Mouse (Mus musculus): ENCODE results near the gene Crb1. TPM values are rescaled to one million over a fixed set of nuclear protein-coding genes. Genes with fewer than 3 reads are reported as not detected.

Crb1 gene
- polyA plus RNA-seq, 1 experiment from 2014 or later: 0.07 TPM

- no peak overlapping the region for H3K27ac ChIP-seq (ENCODE audit: low read depth, low read length)
These were observed 30.1 kb downstream of the Crb1 start for GRCm38 (mm10) chr1:139346602-139347371.

DNA sequence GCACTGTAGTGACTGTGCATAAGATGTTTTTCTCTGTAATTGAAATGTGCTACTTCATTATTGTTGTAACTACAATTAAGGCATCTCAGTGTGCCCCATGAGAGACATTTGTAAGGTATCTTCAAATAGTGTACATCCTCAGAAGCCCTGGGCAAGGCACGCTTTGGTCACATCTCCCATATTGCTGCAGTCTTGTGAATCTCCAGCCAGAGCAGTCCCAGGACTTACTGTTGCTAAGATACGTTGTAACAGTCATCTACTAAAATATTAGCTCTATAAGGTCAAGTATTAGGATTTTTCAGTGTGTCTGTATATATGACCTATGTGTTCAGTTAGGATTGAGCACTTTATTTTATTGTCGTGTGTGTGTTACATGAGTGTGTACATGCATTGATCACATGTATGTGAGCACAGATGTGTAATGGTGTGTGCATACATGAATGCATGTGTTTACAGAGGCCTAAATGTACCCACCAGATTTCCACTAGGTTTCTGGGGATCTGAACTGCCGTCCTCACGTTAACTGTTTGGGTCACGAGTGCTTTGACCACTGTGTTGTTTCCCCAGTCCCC lies 30.8 kb downstream of the Crb1 start:
- no peak overlapping the region for H3K4me2 ChIP-seq
- no peak for ATAC-seq (replicated peaks; ENCODE audit: low FRiP score)
- H3K4me3 ChIP-seq (ENCODE audit: low read depth, low read length): no peak overlapping the region
- no peak for DNase-seq (ENCODE audit: low spot score)
- WGBS: 83% methylated on average over 6 of the region's 6 CpGs
- no peaks in the 10 kb centered on the region for H3K4me1 ChIP-seq (replicated peaks; ENCODE audit: control insufficient read depth, insufficient read depth, low read length)
- no peaks in the 10 kb centered on the region for H3K36me3 ChIP-seq (ENCODE audit: control insufficient read depth, insufficient read depth, low read length)
- H3K9me3 ChIP-seq (ENCODE audit: control insufficient read depth, low read length): no peaks in the 10 kb centered on the region
- H3K27ac ChIP-seq (ENCODE audit: low read depth, low read length): no peak overlapping the region
- no peak overlapping the region for H3K9ac ChIP-seq (ENCODE audit: low read depth, low read length)
- H3K27me3 ChIP-seq (replicated peaks; ENCODE audit: control insufficient read depth, insufficient read depth, low read length): no peaks in the 10 kb centered on the region

More at GRCm38 (mm10) chr1:139346602-139347371, 30.1 kb downstream of the Crb1 start:
- DNase-seq (ENCODE audit: low spot score) (no peak), ATAC-seq (replicated peaks; ENCODE audit: low FRiP score) (no peak)
- H3K4me1 ChIP-seq (replicated peaks; ENCODE audit: control insufficient read depth, insufficient read depth, low read length): no peaks in the 10 kb centered on the region
- H3K27me3 ChIP-seq (replicated peaks; ENCODE audit: control insufficient read depth, insufficient read depth, low read length): no peaks in the 10 kb centered on the region
- 70% methylated on average over 11 of the region's 11 CpGs for WGBS
- no peak overlapping the region for H3K4me2 ChIP-seq
- H3K4me3 ChIP-seq (ENCODE audit: low read depth, low read length): no peak overlapping the region
- H3K36me3 ChIP-seq (ENCODE audit: control insufficient read depth, insufficient read depth, low read length): no peaks in the 10 kb centered on the region
- no peak overlapping the region for H3K9ac ChIP-seq (ENCODE audit: low read depth, low read length)
- no peaks in the 10 kb centered on the region for H3K9me3 ChIP-seq (ENCODE audit: control insufficient read depth, low read length)

GRCm38 (mm10) chr1:139340178-139340859 lies 36.6 kb downstream of the Crb1 start:
- Histone ChIP-seq H3K9me3 (ENCODE audit: control insufficient read depth, low read length) (no peaks in the 10 kb centered on the region), H3K27me3 (replicated peaks; ENCODE audit: control insufficient read depth, insufficient read depth, low read length) (no peaks in the 10 kb centered on the region), H3K36me3 (ENCODE audit: control insufficient read depth, insufficient read depth, low read length) (no peaks in the 10 kb centered on the region), H3K4me1 (replicated peaks; ENCODE audit: control insufficient read depth, insufficient read depth, low read length) (no peaks in the 10 kb centered on the region), H3K27ac (ENCODE audit: low read depth, low read length) (no peak overlapping the region), H3K4me3 (ENCODE audit: low read depth, low read length) (no peak overlapping the region), H3K9ac (ENCODE audit: low read depth, low read length) (no peak overlapping the region), H3K4me2 (no peak overlapping the region)
- no peak for DNase-seq (ENCODE audit: low spot score)
- WGBS: 0% methylated on average over 1 of the region's 2 CpGs
- peak; percentile 62; the same call in 1 of the 2 replicates for ATAC-seq (replicated peaks; ENCODE audit: low FRiP score)

DNA sequence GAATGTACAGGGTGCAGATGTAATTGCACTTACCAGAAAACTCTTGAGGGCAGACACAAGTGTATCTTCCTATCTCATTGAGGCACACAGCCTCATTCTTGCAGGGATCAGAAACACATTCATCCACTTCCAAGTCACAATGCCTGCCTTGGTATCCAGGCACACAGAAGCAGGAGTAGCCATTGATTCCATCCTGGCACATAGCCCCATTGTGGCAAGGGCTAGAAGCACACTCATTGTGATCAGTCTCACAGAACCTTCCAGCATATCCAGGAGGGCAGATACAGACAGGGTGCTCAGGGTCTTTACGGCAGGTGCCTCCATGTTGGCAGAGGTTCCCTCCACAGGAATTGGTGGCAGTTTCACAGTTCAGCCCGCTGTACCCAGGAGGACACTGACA lies 39.9 kb downstream of the Crb1 start:
- no peaks in the 10 kb centered on the region for H3K9me3 ChIP-seq (ENCODE audit: control insufficient read depth, low read length)
- no peak overlapping the region for H3K27ac ChIP-seq (ENCODE audit: low read depth, low read length)
- H3K4me3 ChIP-seq (ENCODE audit: low read depth, low read length): no peak overlapping the region
- 62% methylated on average over 2 of the region's 2 CpGs for WGBS
- H3K4me2 ChIP-seq: no peak overlapping the region
- no peaks in the 10 kb centered on the region for H3K4me1 ChIP-seq (replicated peaks; ENCODE audit: control insufficient read depth, insufficient read depth, low read length)
- no peaks in the 10 kb centered on the region for H3K36me3 ChIP-seq (ENCODE audit: control insufficient read depth, insufficient read depth, low read length)
- H3K27me3 ChIP-seq (replicated peaks; ENCODE audit: control insufficient read depth, insufficient read depth, low read length): no peaks in the 10 kb centered on the region
- no peak for DNase-seq (ENCODE audit: low spot score)
- H3K9ac ChIP-seq (ENCODE audit: low read depth, low read length): no peak overlapping the region
- no peak for ATAC-seq (replicated peaks; ENCODE audit: low FRiP score)

GRCm38 (mm10) chr1:139328811-139329210 lies 48.1 kb downstream of the Crb1 start:
- DNase-seq (ENCODE audit: low spot score) (no peak), ATAC-seq (replicated peaks; ENCODE audit: low FRiP score) (no peak)
- no peaks in the 10 kb centered on the region for H3K4me1 ChIP-seq (replicated peaks; ENCODE audit: control insufficient read depth, insufficient read depth, low read length)
- WGBS: 76% methylated on average over 1 of the region's 1 CpGs
- no peaks in the 10 kb centered on the region for H3K27me3 ChIP-seq (replicated peaks; ENCODE audit: control insufficient read depth, insufficient read depth, low read length)
- H3K4me3 ChIP-seq (ENCODE audit: low read depth, low read length): no peak overlapping the region
- H3K9ac ChIP-seq (ENCODE audit: low read depth, low read length): no peak overlapping the region
- no peaks in the 10 kb centered on the region for H3K9me3 ChIP-seq (ENCODE audit: control insufficient read depth, low read length)
- H3K27ac ChIP-seq (ENCODE audit: low read depth, low read length): no peak overlapping the region
- H3K4me2 ChIP-seq: no peak overlapping the region
- no peaks in the 10 kb centered on the region for H3K36me3 ChIP-seq (ENCODE audit: control insufficient read depth, insufficient read depth, low read length)

DNA sequence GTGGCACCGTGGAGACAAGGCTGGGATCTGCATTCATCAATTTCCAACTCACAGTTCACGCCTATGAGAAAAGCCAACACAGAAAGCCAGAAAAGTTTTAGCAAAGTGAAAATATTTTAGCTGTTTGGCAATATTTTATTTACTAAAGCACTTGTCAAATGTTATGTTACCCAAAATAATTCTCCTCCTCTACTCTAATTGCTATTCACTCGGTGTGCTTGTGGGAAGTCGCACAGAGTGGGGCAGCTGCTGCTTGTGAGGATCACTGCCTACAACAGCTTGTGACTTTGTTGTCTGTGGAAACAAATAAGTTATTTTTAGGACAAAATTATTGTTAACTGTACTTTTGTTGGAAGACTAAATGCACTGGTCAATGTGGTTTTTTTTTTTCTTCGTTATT lies 48.6 kb downstream of the Crb1 start:
- DNase-seq (ENCODE audit: low spot score) (no peak), ATAC-seq (replicated peaks; ENCODE audit: low FRiP score) (no peak)
- no peak overlapping the region for H3K4me3 ChIP-seq (ENCODE audit: low read depth, low read length)
- WGBS: 78% methylated on average over 5 of the region's 5 CpGs
- no peaks in the 10 kb centered on the region for H3K27me3 ChIP-seq (replicated peaks; ENCODE audit: control insufficient read depth, insufficient read depth, low read length)
- H3K9ac ChIP-seq (ENCODE audit: low read depth, low read length): no peak overlapping the region
- H3K4me2 ChIP-seq: no peak overlapping the region
- H3K4me1 ChIP-seq (replicated peaks; ENCODE audit: control insufficient read depth, insufficient read depth, low read length): no peaks in the 10 kb centered on the region
- H3K27ac ChIP-seq (ENCODE audit: low read depth, low read length): no peak overlapping the region
- H3K9me3 ChIP-seq (ENCODE audit: control insufficient read depth, low read length): no peaks in the 10 kb centered on the region
- no peaks in the 10 kb centered on the region for H3K36me3 ChIP-seq (ENCODE audit: control insufficient read depth, insufficient read depth, low read length)

DNA sequence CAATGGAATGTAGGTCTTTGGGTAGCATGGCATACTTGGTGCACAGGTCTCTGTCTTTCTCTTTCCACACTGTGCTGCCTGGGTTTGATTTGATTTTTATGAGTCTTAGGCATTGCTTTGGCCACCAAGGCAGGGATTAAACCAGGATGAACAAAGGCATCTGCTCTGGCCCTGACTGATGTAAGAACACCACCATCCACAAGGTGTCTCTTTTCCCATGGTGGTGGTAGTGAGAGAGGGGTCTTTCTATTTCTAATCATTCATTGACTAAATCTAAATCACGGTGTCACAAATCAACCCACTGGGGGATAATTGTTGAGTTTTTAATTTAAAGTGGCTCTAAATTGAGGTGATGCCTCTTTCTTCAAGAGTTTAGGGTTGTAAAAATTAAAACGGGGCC lies 51.5 kb downstream of the Crb1 start:
- Histone ChIP-seq H3K36me3 (ENCODE audit: control insufficient read depth, insufficient read depth, low read length) (no peaks in the 10 kb centered on the region), H3K9me3 (ENCODE audit: control insufficient read depth, low read length) (no peaks in the 10 kb centered on the region), H3K27ac (ENCODE audit: low read depth, low read length) (no peak overlapping the region), H3K27me3 (replicated peaks; ENCODE audit: control insufficient read depth, insufficient read depth, low read length) (no peaks in the 10 kb centered on the region), H3K9ac (ENCODE audit: low read depth, low read length) (no peak overlapping the region), H3K4me1 (replicated peaks; ENCODE audit: control insufficient read depth, insufficient read depth, low read length) (no peaks in the 10 kb centered on the region), H3K4me2 (no peak overlapping the region), H3K4me3 (ENCODE audit: low read depth, low read length) (no peak overlapping the region)
- WGBS: 63% methylated on average over 2 of the region's 2 CpGs
- no peak for ATAC-seq (replicated peaks; ENCODE audit: low FRiP score)
- no peak for DNase-seq (ENCODE audit: low spot score)

DNA sequence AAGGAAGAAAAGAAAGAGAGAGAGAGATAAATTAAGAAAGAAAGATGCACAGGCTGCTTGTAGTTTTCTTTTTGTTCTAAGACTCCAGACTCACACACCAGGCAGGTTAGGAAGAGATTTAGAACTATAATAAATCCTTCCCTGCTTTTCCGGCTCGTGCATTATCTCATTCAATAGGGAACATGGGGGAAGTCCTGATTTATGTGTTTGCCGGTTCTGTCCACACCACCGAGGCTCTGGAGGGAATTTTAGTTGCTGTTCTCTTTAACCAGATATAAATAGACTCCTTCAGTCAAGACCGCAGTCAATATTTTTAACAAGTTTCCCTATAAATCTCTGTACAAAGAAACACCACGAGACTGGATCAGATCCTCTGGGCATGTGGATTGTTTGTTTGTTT lies 57.1 kb downstream of the Crb1 start:
- no peak overlapping the region for H3K9ac ChIP-seq (ENCODE audit: low read depth, low read length)
- ATAC-seq (replicated peaks; ENCODE audit: low FRiP score) (no peak), DNase-seq (ENCODE audit: low spot score) (no peak)
- WGBS: 63% methylated on average over 6 of the region's 6 CpGs
- H3K36me3 ChIP-seq (ENCODE audit: control insufficient read depth, insufficient read depth, low read length): no peaks in the 10 kb centered on the region
- no peak overlapping the region for H3K27ac ChIP-seq (ENCODE audit: low read depth, low read length)
- H3K9me3 ChIP-seq (ENCODE audit: control insufficient read depth, low read length): no peaks in the 10 kb centered on the region
- no peaks in the 10 kb centered on the region for H3K27me3 ChIP-seq (replicated peaks; ENCODE audit: control insufficient read depth, insufficient read depth, low read length)
- H3K4me2 ChIP-seq: no peak overlapping the region
- no peak overlapping the region for H3K4me3 ChIP-seq (ENCODE audit: low read depth, low read length)
- H3K4me1 ChIP-seq (replicated peaks; ENCODE audit: control insufficient read depth, insufficient read depth, low read length): no peaks in the 10 kb centered on the region

Measured in liver, embryonic 11.5 days (tissue).